Mouse (Mus musculus) granulocyte monocyte progenitor cell, adult 5-6 weeks (primary cell): ENCODE measurements around the gene Taf12. TPM values are rescaled to one million over a fixed set of nuclear protein-coding genes. Genes with fewer than 3 reads are reported as not detected.
A peak's percentile ranks its signal among the peaks of the same experiment; 100 is the strongest.

ENCODE experiments used
- ATAC-seq: replicated peaks from 2 replicates; pipeline ENCODE4 v1.8.0; 2016; ENCODE audit warnings: mild to moderate bottlenecking, moderate TSS enrichment, inconsistent platforms; ENCODE audit not compliant: poor library complexity, severe bottlenecking
- total RNA-seq, 2 experiments: library from RNA; stranded (forward) in 1 of 2; stranded (reverse) in 1 of 2; fragments of 200-712, 200-1000 nt in 1 of 2; fragments of >200 nt in 1 of 2; fragmentation: Nextera tagmentation in 1 of 2; gene quantifications; 2 replicates each; pipeline ENCODE4 v1.2.3; 2014 to 2017

The Taf12 gene
- total RNA-seq (2014; fragmentation: Nextera tagmentation) (23.1 and 25.5 TPM in 2 replicates), total RNA-seq (2017) (47.0 and 48.7 TPM in 2 replicates)

- peak; percentile 73 for ATAC-seq
These were observed at the start of gene Taf12 for GRCm38 (mm10) chr4:132274156-132274862. Taf12 (plus strand) TSS chr4:132274375.

DNA sequence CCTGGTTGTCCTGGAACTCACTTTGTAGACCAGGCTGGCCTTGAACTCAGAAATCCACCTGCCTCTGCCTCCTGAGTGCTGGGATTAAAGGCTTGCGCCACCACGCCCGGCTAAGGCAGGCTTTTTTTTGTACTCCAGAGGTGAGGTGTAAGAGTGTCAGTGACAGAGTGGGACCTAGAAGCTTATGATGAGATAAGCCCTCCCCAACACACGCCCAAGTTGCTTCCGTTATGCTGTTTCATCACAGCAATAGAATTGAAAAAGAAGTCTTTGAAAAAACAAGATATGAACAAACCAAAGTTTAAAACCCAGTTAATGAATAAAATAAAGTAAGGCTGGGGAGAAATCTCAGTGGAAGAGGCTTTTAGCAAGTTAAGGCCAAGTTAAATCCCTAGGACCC lies 43.8 kb upstream of the Taf12 start:
- no peak for ATAC-seq

DNA sequence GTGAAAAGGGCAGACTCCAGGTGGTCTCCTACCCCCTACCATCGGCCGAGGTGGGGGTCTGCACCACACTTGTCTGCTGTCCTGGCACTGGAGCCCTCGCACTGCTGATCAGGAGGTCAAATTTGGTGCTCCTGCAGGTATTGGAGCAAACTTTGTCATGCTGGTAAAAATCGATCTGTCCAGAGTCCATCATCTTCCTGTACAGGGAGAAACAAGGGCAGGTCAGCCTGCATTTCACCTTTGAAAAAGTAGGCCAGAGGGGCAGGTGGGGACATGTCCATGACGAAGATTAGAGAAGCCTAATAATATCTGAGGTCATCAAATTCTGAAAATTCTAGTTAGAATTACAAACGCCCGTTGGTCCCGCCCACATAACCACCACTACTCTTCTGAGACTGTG lies 39.5 kb upstream of the Taf12 start:
- no peak for ATAC-seq

- no peak for ATAC-seq
These were observed 35.8 kb upstream of the Taf12 start for GRCm38 (mm10) chr4:132238356-132238755.

GRCm38 (mm10) chr4:132240367-132240766 lies 33.8 kb upstream of the Taf12 start:
- ATAC-seq, result no peak

DNA sequence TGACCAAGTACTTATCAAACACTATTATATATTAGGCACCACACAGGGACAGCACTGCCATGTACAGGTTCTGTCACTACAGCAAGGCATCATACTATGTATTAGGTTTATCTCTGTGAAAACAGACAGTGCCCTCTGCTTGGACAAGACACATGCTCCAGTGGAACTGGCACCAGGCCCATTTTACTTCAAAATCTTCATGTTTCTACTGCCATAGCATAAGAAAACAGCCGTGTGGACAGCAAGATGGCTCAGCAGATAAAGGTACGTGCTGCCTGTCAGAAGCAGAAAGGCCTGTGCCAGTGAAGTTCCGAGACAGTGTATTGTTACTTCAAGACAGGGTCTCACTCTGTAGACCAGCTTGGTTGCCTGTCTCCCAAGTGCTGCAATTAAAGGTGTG lies 33.0 kb upstream of the Taf12 start:
- ATAC-seq, result no peak

GRCm38 (mm10) chr4:132245643-132246042 lies 28.5 kb upstream of the Taf12 start:
- no peak for ATAC-seq

GRCm38 (mm10) chr4:132247451-132247997 lies 26.7 kb upstream of the Taf12 start:
- ATAC-seq, result peak; percentile 98

GRCm38 (mm10) chr4:132251596-132251995 lies 22.6 kb upstream of the Taf12 start:
- no peak for ATAC-seq

DNA sequence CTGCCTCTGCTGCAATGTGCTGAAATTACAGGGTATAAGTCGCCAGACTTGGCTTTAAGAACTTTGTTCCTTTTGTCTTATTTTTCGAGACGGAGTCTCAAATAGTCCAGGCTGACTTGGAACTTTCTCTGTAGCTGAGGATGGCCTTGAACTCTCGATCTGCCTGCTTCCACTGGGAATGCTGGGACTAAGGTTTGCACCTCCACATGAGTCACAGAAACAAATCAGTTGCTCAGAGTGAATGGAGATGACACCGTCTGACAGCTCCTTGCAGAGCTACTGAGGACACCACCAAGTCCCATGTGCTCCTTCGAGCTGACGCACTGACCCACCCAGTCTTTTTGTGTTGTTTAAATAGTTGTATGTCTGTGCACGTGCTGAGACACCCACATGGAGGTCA lies 21.0 kb upstream of the Taf12 start:
- ATAC-seq, result no peak

- ATAC-seq, result no peak
These were observed 20.6 kb upstream of the Taf12 start for GRCm38 (mm10) chr4:132253622-132254021.

DNA sequence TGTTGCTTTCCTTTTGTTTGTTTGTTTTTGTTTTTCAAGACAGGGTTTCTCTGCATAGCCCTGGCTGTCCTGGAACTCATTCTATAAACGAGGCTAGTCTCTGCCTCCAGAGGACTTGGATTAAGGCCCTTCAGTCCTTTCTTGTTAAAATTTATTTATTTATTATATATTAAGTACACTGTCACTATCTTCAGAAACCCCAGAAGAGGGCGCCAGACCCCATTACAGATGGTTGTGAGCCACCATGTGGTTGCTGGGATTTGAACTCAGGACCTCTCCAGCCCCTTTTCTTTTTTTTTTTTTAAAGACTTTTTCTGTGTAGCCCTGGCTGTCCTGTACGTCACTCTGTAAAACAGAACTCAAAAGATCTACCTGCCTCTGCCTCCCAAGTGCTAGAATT lies 19.2 kb upstream of the Taf12 start:
- ATAC-seq, result no peak

DNA sequence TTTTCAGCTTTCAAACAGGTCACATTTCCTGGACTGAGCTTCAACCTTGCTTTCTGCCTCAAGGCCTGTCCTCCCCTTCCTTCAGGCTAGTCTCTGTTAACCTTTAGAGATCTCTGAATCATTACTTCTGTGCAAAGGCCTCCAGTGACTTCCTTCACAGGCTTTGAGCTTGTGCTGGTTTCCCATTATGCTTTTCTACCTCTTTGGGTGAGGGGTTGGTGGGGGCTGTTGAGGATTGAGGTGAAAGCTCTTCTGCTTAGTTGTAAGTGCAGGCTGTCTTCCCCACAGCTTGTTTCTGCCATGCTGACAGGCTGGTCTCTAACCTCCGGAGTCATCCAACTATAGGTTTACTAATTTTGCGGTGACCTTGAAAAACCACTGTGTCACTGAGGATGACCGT lies 17.8 kb upstream of the Taf12 start:
- ATAC-seq, result no peak

GRCm38 (mm10) chr4:132259248-132259647 lies 14.9 kb upstream of the Taf12 start:
- ATAC-seq, result no peak

- peak; percentile 54 for ATAC-seq
These were observed 13.5 kb upstream of the Taf12 start for GRCm38 (mm10) chr4:132260404-132261379.

GRCm38 (mm10) chr4:132261514-132262357 lies 12.4 kb upstream of the Taf12 start, which contains the start of gene Gmeb1:
Gmeb1 (minus strand) TSS chr4:132261602.
- peak; percentile 57 for ATAC-seq

- no peak for ATAC-seq
These were observed 11.9 kb upstream of the Taf12 start for GRCm38 (mm10) chr4:132262358-132262616.

GRCm38 (mm10) chr4:132263313-132263712 lies 10.9 kb upstream of the Taf12 start:
- ATAC-seq, result no peak

GRCm38 (mm10) chr4:132266835-132267349 lies 7.3 kb upstream of the Taf12 start:
- no peak for ATAC-seq
